Mouse (Mus musculus): Measurements from ENCODE around the gene Trim41. TPM values are rescaled to one million over a fixed set of nuclear protein-coding genes. Genes with fewer than 3 reads are reported as not detected.

The Trim41 gene
- polyA plus RNA-seq, 1 experiment from 2014 or later: 5.1 TPM

DNA sequence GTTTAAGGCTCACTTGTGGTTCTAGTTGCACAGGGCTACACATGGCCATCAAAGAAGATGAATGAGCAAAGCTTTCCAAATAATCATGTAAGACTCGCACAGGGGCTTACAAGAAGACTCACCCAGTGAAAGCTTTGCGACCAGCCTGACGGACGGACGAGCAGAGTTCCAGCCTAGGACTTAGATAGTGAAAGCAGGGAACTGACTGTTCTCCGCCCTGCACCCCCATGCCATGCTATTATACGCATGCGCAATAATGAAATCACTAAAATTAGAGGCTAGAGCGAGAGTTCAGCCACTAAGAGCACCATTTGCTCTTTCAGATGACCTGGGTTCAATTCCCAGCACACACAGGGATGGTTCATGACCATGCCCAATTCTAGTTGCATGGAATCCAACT lies 39.9 kb downstream of the Trim41 start:
- ATAC-seq (ENCODE audit: low read depth): no peak
- Histone ChIP-seq H3K9ac (replicated peaks; ENCODE audit: low read depth, low read length) (no peak overlapping the region), H3K4me1 (ENCODE audit: control insufficient read depth, insufficient read depth, low read length) (no peaks in the 10 kb centered on the region), H3K4me2 (ENCODE audit: low read depth, low read length) (no peak overlapping the region), H3K27me3 (ENCODE audit: control insufficient read depth, insufficient read depth, low read length) (no peaks in the 10 kb centered on the region), H3K4me3 (ENCODE audit: low read depth, low read length) (no peak overlapping the region), H3K9me3 (ENCODE audit: control insufficient read depth, low read length) (no peaks in the 10 kb centered on the region), H3K36me3 (ENCODE audit: control insufficient read depth, insufficient read depth, low read length) (no peaks in the 10 kb centered on the region), H3K27ac (ENCODE audit: low read depth, low read length) (no peak overlapping the region)
- WGBS: 90% methylated on average over 9 of the region's 9 CpGs

DNA sequence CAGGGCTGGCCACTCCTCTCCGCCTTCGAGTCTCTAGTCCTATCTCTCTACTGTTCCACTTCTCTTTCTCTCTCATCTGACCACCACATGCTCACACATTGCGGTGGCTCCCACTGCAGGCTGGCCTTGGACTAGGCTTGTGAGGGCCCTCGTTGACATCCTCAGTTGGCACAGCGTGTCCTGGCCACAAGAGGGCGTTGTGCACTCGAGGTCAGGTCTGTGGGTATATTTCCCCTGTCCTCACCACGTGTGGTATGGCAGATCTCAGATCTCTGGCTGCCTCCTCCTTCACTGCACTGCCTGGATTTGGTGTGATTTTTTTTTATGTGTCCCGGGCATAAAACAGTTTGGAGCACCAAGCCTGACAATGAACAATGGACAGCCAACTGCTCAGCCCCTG lies 40.5 kb downstream of the Trim41 start:
- no peak overlapping the region for H3K27ac ChIP-seq (ENCODE audit: low read depth, low read length)
- no peak for ATAC-seq (ENCODE audit: low read depth)
- 43% methylated on average over 9 of the region's 9 CpGs for WGBS
- H3K9ac ChIP-seq (replicated peaks; ENCODE audit: low read depth, low read length): no peak overlapping the region
- no peaks in the 10 kb centered on the region for H3K9me3 ChIP-seq (ENCODE audit: control insufficient read depth, low read length)
- no peak overlapping the region for H3K4me3 ChIP-seq (ENCODE audit: low read depth, low read length)
- H3K4me1 ChIP-seq (ENCODE audit: control insufficient read depth, insufficient read depth, low read length): no peaks in the 10 kb centered on the region
- no peaks in the 10 kb centered on the region for H3K36me3 ChIP-seq (ENCODE audit: control insufficient read depth, insufficient read depth, low read length)
- H3K27me3 ChIP-seq (ENCODE audit: control insufficient read depth, insufficient read depth, low read length): no peaks in the 10 kb centered on the region
- H3K4me2 ChIP-seq (ENCODE audit: low read depth, low read length): no peak overlapping the region

DNA sequence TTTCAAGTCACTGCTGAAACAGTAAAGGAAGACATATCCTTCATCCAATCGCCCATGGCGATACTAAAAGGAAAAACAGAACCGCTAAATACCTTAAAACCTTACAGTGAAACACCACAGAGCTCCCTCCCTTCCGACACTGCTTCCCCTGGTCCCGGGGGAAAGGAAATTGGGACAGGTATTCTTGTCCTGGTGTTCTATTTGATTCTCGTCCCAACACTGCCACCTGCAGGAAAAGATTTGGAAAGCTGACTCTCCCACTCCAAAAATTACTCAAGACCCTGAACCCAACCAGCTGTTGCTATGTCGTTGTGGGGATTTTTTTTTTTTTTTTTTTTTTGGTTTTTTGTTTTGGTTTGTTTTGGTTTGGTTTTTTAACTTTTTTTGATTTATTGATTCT lies 41.7 kb downstream of the Trim41 start:
- no peaks in the 10 kb centered on the region for H3K36me3 ChIP-seq (ENCODE audit: control insufficient read depth, insufficient read depth, low read length)
- H3K27ac ChIP-seq (ENCODE audit: low read depth, low read length): no peak overlapping the region
- H3K4me2 ChIP-seq (ENCODE audit: low read depth, low read length): peak overlapping the region; percentile 34
- no peak overlapping the region for H3K4me3 ChIP-seq (ENCODE audit: low read depth, low read length)
- H3K4me1 ChIP-seq (ENCODE audit: control insufficient read depth, insufficient read depth, low read length): no peaks in the 10 kb centered on the region
- ATAC-seq (ENCODE audit: low read depth): no peak
- 2% methylated on average over 7 of the region's 7 CpGs for WGBS
- no peaks in the 10 kb centered on the region for H3K9me3 ChIP-seq (ENCODE audit: control insufficient read depth, low read length)
- H3K27me3 ChIP-seq (ENCODE audit: control insufficient read depth, insufficient read depth, low read length): no peaks in the 10 kb centered on the region
- no peak overlapping the region for H3K9ac ChIP-seq (replicated peaks; ENCODE audit: low read depth, low read length)

DNA sequence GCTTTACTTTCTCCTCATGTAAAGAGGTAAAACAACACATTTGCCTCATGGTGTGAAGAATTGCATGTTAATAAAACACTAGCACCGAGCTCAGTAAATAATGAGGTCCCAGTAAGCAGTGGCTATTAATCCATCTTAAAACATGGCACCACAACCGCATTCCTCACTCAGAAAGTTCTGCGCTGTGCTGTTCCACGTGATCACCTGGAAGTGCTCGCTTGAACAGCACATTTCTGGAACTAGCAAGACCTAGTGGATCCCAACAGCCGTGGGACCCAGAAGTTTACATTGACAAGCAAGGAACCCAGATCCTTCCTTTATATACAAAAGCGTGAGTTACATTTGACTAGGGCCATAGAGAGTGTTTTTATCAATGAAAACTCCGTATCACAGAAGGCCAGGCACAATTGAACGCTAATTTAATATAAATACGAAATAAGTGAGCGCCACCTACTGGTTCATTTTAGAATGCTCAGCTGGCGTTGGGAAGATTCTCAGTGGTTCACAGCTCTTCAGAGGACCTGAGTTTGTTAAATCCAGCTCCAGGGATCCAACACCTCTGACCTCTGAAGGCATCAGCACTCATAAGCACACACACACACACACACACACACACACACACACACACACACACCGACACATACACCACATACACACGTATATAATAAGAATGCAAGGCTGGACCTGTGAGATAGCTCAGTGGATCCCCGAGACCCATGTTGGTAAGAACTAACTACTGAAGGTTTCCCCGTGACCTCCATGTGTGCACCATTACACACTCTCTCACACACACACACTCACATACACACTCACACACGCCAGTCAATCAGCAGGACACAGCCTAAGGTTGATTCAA lies 42.5 kb downstream of the Trim41 start:
- no peaks in the 10 kb centered on the region for H3K9me3 ChIP-seq (ENCODE audit: control insufficient read depth, low read length)
- no peak overlapping the region for H3K9ac ChIP-seq (replicated peaks; ENCODE audit: low read depth, low read length)
- H3K36me3 ChIP-seq (ENCODE audit: control insufficient read depth, insufficient read depth, low read length): no peaks in the 10 kb centered on the region
- H3K4me2 ChIP-seq (ENCODE audit: low read depth, low read length): no peak overlapping the region
- no peak overlapping the region for H3K4me3 ChIP-seq (ENCODE audit: low read depth, low read length)
- H3K27ac ChIP-seq (ENCODE audit: low read depth, low read length): no peak overlapping the region
- ATAC-seq (ENCODE audit: low read depth): peak; percentile 38; the same call in 1 of the 2 replicates
- H3K27me3 ChIP-seq (ENCODE audit: control insufficient read depth, insufficient read depth, low read length): no peaks in the 10 kb centered on the region
- no peaks in the 10 kb centered on the region for H3K4me1 ChIP-seq (ENCODE audit: control insufficient read depth, insufficient read depth, low read length)
- 41% methylated on average over 17 of the region's 17 CpGs for WGBS

DNA sequence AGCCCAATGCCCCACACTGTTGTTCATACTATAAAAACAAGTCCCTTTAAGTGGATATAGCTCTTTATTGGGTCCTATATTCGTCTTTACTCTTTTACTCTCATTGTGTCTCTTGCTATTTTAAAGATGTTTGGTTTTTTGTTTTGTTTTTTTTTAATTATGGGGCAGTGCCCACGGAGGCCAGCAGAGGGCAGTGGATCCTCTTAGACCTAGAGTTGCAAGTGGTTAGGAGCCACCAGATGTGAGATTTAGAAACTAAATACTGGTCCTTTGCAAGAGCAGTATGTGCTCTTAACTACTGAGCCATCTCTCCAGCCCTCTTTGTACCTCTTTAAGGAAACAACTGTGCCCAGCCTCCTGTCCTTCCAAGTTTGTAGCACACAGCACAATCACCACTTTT lies 45.5 kb downstream of the Trim41 start:
- no peak overlapping the region for H3K9ac ChIP-seq (replicated peaks; ENCODE audit: low read depth, low read length)
- WGBS: 9% methylated on average over 2 of the region's 2 CpGs

DNA sequence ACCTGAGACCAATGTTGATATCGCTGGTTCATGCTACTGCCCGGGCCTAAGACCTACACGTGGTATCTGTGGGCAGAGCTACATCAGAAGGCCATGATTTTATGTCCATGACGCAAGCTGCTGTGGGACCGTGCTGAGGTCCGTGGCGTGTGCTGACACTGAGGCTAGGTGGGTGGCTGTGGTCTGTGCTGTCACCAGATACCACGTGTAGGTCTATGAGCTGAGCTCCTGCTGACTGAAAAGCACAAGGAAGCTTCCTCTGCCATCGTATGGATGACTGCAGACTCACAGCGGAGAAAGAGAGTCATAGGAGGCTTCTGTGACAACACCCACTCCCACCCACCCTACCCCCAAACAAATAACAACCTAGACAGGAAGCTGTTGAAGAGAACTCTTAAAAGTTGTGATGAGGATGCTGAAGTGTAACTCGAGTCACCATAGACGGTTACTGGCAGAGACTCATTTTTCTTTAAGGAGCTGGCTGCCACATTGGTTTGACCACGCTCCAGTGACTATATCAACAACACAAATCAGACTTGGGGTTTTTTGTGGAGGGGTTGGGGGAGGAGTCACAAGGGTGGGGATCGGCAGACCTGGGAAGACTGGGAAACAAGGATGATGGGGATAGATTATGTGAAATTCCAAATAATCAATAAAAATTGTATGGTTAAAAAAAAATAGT lies 49.8 kb downstream of the Trim41 start:
- no peak overlapping the region for H3K4me2 ChIP-seq (ENCODE audit: low read depth, low read length)
- no peak overlapping the region for H3K27ac ChIP-seq (ENCODE audit: low read depth, low read length)
- no peak for ATAC-seq (ENCODE audit: low read depth)
- H3K36me3 ChIP-seq (ENCODE audit: control insufficient read depth, insufficient read depth, low read length): no peaks in the 10 kb centered on the region
- H3K9me3 ChIP-seq (ENCODE audit: control insufficient read depth, low read length): no peaks in the 10 kb centered on the region
- no peaks in the 10 kb centered on the region for H3K27me3 ChIP-seq (ENCODE audit: control insufficient read depth, insufficient read depth, low read length)
- H3K4me3 ChIP-seq (ENCODE audit: low read depth, low read length): no peak overlapping the region
- no peaks in the 10 kb centered on the region for H3K4me1 ChIP-seq (ENCODE audit: control insufficient read depth, insufficient read depth, low read length)
- H3K9ac ChIP-seq (replicated peaks; ENCODE audit: low read depth, low read length): no peak overlapping the region
- WGBS: 85% methylated on average over 14 of the region's 14 CpGs

More for the DNA sequence above, 45.5 kb downstream of the Trim41 start:
- no peaks in the 10 kb centered on the region for H3K4me1 ChIP-seq (ENCODE audit: control insufficient read depth, insufficient read depth, low read length)
- no peaks in the 10 kb centered on the region for H3K36me3 ChIP-seq (ENCODE audit: control insufficient read depth, insufficient read depth, low read length)
- no peak for ATAC-seq (ENCODE audit: low read depth)
- H3K4me3 ChIP-seq (ENCODE audit: low read depth, low read length): no peak overlapping the region
- no peak overlapping the region for H3K4me2 ChIP-seq (ENCODE audit: low read depth, low read length)
- no peaks in the 10 kb centered on the region for H3K9me3 ChIP-seq (ENCODE audit: control insufficient read depth, low read length)
- H3K27me3 ChIP-seq (ENCODE audit: control insufficient read depth, insufficient read depth, low read length): no peaks in the 10 kb centered on the region
- no peak overlapping the region for H3K27ac ChIP-seq (ENCODE audit: low read depth, low read length)

DNA sequence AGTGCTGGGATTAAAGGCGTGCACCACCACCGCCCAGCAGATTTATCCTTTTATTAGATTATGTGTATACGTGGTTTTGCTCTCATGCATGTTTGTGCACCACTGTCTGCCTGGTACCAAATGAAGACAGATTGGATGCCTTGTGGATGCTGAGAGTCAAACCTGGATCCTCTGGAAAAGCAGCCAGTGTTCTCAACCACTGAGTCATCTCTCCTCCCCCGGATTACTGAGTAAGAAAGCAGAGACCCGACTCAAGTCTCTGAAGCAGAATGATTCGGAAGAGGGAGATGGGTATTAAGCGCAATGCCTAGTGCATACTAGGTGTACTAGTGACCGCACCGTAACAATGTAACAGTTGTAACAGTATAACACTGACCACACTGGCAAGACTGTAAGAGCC lies 53.0 kb downstream of the Trim41 start:
- no peak for ATAC-seq (ENCODE audit: low read depth)
- Histone ChIP-seq H3K27ac (ENCODE audit: low read depth, low read length) (no peak overlapping the region), H3K4me1 (ENCODE audit: control insufficient read depth, insufficient read depth, low read length) (no peaks in the 10 kb centered on the region), H3K27me3 (ENCODE audit: control insufficient read depth, insufficient read depth, low read length) (no peaks in the 10 kb centered on the region), H3K9me3 (ENCODE audit: control insufficient read depth, low read length) (no peaks in the 10 kb centered on the region), H3K36me3 (ENCODE audit: control insufficient read depth, insufficient read depth, low read length) (no peaks in the 10 kb centered on the region), H3K4me3 (ENCODE audit: low read depth, low read length) (no peak overlapping the region), H3K9ac (replicated peaks; ENCODE audit: low read depth, low read length) (no peak overlapping the region), H3K4me2 (ENCODE audit: low read depth, low read length) (no peak overlapping the region)
- WGBS: 95% methylated on average over 9 of the region's 9 CpGs

DNA sequence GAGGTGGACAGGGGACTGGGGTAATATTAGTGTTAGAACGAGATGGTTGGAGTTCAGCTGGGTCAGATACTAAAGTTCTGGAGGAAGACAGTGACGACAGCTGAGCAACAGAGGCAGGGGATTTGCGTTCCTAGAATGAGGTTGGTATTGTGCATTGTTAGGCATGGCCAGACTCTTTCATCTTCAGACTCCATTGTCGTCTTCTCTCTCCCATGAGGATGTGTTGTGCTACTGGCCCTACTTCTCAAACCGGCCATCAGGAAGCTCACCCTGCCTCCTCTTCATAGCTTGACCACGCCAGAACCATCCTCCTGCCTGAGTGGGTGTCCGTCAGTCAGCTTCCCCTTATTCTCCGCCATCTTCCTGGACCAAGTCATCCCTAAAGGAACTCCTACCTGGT lies 58.1 kb downstream of the Trim41 start:
- no peak overlapping the region for H3K4me3 ChIP-seq (ENCODE audit: low read depth, low read length)
- H3K36me3 ChIP-seq (ENCODE audit: control insufficient read depth, insufficient read depth, low read length): no peaks in the 10 kb centered on the region
- no peak overlapping the region for H3K27ac ChIP-seq (ENCODE audit: low read depth, low read length)
- no peaks in the 10 kb centered on the region for H3K4me1 ChIP-seq (ENCODE audit: control insufficient read depth, insufficient read depth, low read length)
- no peak for ATAC-seq (ENCODE audit: low read depth)
- no peak overlapping the region for H3K9ac ChIP-seq (replicated peaks; ENCODE audit: low read depth, low read length)
- no peaks in the 10 kb centered on the region for H3K27me3 ChIP-seq (ENCODE audit: control insufficient read depth, insufficient read depth, low read length)
- 93% methylated on average over 8 of the region's 8 CpGs for WGBS
- H3K4me2 ChIP-seq (ENCODE audit: low read depth, low read length): no peak overlapping the region
- H3K9me3 ChIP-seq (ENCODE audit: control insufficient read depth, low read length): no peaks in the 10 kb centered on the region

All from neural tube, embryonic 14.5 days (tissue).